Mouse (Mus musculus): ENCODE results near the gene Fam129a.
A peak's percentile ranks its signal among the peaks of the same experiment; 100 is the strongest.
"Not testable (repeated sequence)": the region's sequence is repeated elsewhere in the genome, so short reads cannot be mapped to it uniquely, and the experiment has no call there.

The Fam129a gene

DNA sequence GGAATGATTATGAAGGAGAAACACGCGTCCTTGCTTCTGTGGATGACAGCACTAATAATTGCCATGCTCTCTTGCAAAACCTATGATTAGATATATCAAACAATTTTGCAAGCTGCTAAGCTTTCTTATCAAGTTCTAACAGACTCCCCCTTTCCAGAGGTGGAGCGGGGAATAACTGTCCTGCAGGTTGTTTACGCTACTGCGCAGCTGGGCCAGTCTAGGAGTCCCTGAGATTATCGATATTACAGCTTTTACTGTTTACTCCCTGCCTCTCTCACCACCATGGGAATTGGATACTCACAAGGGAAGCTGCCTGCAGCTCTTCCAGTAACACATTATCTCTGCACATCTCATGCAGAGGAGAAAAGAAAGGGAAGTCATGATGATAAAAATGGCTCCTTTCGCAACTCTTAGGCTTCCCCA is 170.2 kb downstream of the Fam129a start:
- no peak for DNase-seq (ENCODE audit: low spot score)

DNA sequence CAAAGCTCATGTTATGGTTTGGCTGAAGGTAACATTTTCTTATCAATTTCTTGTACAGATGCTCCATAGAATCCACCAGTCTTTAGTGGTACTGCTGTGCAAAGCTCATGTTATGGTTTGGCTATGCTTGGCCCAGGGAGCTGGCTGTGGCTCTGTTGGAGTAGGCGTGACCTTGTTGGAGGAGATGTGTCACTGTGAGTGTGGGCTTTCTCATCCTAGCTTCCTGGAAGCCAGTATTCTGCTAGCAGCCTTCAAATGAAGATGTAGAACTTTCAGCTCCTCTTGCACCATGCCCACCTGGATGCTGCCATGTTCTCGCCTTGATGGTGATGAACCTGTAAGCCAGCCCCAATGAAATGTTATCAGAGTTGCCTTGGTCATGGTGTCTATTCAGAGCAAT is 178.9 kb downstream of the Fam129a start:
- not testable (repeated sequence) for DNase-seq (ENCODE audit: low spot score)

DNA sequence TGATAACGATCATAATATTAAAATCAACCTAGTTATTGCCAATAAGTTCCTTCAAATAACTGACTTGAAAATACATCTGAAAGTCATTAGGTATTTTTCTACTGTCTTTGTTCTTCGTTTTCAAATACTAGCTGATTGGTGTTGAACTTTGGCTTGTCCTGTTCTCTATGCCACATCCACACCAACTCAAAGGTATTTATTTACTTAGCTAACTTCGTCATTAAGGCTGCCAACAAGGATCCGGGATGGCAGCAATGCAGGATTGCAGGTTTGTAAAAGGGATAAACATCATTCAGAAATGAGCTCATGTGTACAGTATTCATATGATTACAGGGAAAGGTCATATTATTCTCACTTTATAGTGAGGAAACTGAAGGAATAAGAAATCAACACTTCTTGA is 182.0 kb downstream of the Fam129a start:
- no peak for DNase-seq (ENCODE audit: low spot score)

DNA sequence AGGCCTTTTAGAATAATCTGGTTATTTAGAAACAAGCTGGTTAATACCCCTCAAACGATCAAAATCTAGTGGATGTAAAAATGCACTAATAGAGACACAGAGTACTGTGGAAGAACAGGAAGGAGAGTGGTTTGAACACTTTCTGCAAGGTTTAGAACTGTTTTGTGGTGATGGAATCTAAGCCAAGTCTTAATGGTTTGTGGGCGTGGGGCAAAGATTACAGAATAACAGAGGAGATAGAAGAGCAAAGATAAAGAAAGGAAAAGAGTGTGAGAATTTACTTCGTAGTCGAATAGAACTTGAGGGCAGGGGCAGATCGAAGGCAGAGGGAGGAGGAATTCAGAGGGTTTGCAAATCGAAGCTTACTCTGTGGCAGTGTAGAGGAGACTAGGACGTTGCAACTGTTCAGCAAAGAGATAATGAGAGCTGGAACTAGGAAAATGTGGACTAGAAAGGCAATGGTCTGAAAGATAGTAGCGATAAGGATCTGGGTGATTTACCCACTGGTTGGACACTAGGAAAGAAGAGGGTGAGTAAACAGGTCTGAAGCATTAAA is 182.5 kb downstream of the Fam129a start:
- no peak for DNase-seq (ENCODE audit: low spot score)

DNA sequence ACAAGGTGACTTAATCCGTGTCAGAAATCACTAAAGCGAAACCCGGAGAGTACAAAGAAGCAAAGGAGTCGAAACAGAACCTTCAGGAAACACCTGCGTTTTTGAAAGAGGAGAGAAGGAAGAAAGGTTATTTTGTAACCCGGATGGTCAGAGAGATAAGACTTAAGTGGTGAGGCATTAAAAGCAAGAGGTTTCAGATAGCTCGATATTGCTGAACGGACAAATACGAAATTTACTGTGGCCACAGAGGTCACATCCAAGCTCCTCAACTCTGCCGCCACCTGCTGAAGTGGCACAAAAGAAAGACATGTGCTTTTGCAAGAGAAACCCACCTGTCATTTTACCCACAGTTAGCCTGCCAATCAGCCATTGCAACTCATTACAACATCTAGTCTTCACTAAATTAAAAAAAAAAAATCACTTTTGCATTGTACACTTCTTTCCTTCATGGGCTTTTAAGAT is 183.1 kb downstream of the Fam129a start:
- no peak for DNase-seq (ENCODE audit: low spot score)

GRCm38 (mm10) chr1:151754881-151755659 is 184.1 kb downstream of the Fam129a start, which contains the start of gene Edem3:
Edem3 (plus strand) TSS chr1:151755371.
- DNase-seq (ENCODE audit: low spot score), result peak; percentile 91

- DNase-seq (ENCODE audit: low spot score), result peak; percentile 13
These were observed 184.9 kb downstream of the Fam129a start for GRCm38 (mm10) chr1:151755660-151756424.

DNA sequence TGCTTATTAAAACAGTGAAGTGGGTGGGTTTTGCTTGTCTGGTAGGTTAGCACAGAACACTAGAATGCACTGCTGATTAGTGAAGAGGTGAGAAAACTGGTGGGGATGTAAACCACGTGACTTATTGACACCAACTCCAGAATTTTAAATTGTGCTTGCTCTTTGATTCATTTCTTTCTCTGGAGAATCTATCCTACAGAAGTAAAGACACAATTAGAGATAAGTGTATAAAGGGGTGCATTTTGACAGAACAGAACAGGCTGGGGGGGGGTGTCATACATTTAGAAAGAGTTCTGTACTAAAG is 185.4 kb downstream of the Fam129a start:
- no peak for DNase-seq (ENCODE audit: low spot score)

- no peak for DNase-seq (ENCODE audit: low spot score)
These were observed 187.3 kb downstream of the Fam129a start for GRCm38 (mm10) chr1:151758301-151758700.

GRCm38 (mm10) chr1:151758991-151759390 is 188.0 kb downstream of the Fam129a start:
- no peak for DNase-seq (ENCODE audit: low spot score)

DNA sequence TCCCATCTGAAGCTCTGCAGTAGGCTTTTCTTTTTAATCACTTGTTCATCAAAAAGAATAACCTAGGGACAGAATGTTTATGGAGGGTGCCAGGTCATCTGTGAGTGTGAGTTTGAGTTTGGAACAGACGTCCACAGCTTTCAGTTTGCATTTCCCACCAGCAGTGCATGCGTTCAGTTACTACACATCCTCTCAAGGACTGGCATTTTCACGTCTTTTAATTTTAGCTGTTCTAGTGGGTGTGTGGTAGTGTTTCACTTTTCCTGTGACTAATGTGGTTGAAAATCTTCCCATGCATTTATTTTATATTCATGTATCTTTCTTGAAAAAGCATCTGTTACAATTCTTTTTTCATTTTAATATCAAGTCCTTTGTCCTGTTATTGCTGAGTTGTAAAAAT is 193.2 kb downstream of the Fam129a start:
- no peak for DNase-seq (ENCODE audit: low spot score)

- no peak for DNase-seq (ENCODE audit: low spot score)
These were observed 195.2 kb downstream of the Fam129a start for GRCm38 (mm10) chr1:151766166-151766565.

DNA sequence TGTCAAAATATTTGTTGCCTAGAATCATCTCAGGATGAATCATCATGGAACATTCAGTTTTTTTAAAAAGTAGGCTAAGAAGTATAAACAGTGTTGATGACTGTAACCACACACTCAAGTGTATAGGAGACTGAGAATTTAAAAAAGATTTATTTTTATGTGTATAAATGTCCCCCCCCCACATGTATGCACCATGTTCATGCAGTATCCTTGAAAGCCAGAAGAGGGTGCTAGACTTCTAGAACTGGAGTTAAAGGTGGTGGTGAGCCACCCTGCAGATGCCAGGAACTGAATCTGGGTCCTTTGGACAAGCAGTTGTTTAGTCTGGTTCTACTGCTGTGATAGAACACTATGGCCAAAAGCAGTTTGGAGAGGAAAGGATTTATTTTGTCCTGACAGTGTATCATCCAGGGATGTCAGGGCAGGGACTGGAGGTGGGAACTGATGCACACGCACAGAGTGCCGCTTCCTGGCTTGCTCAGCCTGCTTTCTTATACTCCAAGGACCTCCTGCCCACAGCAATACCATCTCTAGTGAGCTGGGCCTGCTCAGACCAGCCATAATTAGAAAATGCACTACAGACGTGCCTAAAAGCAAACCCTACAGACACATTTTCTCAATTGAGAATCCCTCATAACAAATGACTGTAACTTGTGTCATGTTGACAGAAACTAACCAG is 196.1 kb downstream of the Fam129a start:
- DNase-seq (ENCODE audit: low spot score), result no peak

GRCm38 (mm10) chr1:151769200-151769913 is 198.4 kb downstream of the Fam129a start:
- no peak for DNase-seq (ENCODE audit: low spot score)

Data from urinary bladder, postnatal 10 days (tissue).